Mouse (Mus musculus) midbrain, postnatal 0 days (tissue): ENCODE measurements around the gene Yy1. TPM values are rescaled to one million over a fixed set of nuclear protein-coding genes. Genes with fewer than 3 reads are reported as not detected.

ENCODE experiments used
- ATAC-seq: fragments of 200-750 bp; cut with Nextera tagmentation; 2 replicates; pipeline ENCODE4 v1.8.0; 2017; ENCODE audit warnings: moderate number of reproducible peaks, mild to moderate bottlenecking, moderate TSS enrichment, moderate library complexity; ENCODE audit not compliant: low FRiP score
- DNase-seq: peaks from one replicate; pipeline ENCODE4 v3.0.0-alpha.2; 2015; ENCODE audit warnings: low spot score
- H3K27ac ChIP-seq: fragments of 300-500 bp; sonication (generic); 2 replicates; pipeline ENCODE4 v1.5.1; 2014; ENCODE audit warnings: low read depth, mild to moderate bottlenecking, low read length, mixed read lengths
- H3K27me3 ChIP-seq: fragments of 300-500 bp; sonication (generic); 2 replicates; pipeline ENCODE4 v1.6.1; 2014; ENCODE audit warnings: low read length, control low read depth, mixed read lengths; ENCODE audit not compliant: insufficient read depth
- H3K36me3 ChIP-seq: fragments of 300-500 bp; sonication (generic); 2 replicates; pipeline ENCODE4 v1.6.1; 2014; ENCODE audit warnings: low read length, control low read depth, mixed read lengths; ENCODE audit not compliant: insufficient read depth
- H3K4me1 ChIP-seq: fragments of 300-500 bp; sonication (generic); 2 replicates; pipeline ENCODE4 v1.6.1; 2014; ENCODE audit warnings: mild to moderate bottlenecking, control low read depth, antibody characterized with exemption, low read length, mixed read lengths; ENCODE audit not compliant: insufficient read depth
- H3K4me2 ChIP-seq: fragments of 300-500 bp; sonication (generic); 2 replicates; pipeline ENCODE4 v1.6.1; 2014; ENCODE audit warnings: low read depth, mild to moderate bottlenecking, low read length, mixed read lengths; ENCODE audit not compliant: poor library complexity, severe bottlenecking
- H3K4me3 ChIP-seq: fragments of 300-500 bp; sonication (generic); 2 replicates; pipeline ENCODE4 v1.5.1; 2014; ENCODE audit warnings: low read depth, mild to moderate bottlenecking, low read length, moderate library complexity
- H3K9ac ChIP-seq: fragments of 300-500 bp; sonication (generic); replicated peaks from 2 replicates; pipeline ENCODE4 v1.6.1; 2014; ENCODE audit warnings: mild to moderate bottlenecking, low read length, moderate library complexity, mixed read lengths; ENCODE audit not compliant: poor library complexity, severe bottlenecking
- H3K9me3 ChIP-seq: fragments of 300-500 bp; sonication (generic); 2 replicates; pipeline ENCODE4 v1.6.1; 2016; ENCODE audit warnings: low read length, control low read depth
- CTCF ChIP-seq: IDR thresholded peaks from 2 replicates; pipeline ENCODE4 v1.5.1; 2016; ENCODE audit warnings: antibody characterized with exemption, mild to moderate bottlenecking
- WGBS: fragments of 180-500 bp; shearing (Covaris S2); extraction: QIAGEN DNeasy Blood & Tissue Kit; methylation state at CpG from one replicate; pipeline ENCODE4 v1.1.7; 2014; 5-methylcytosine and 5-hydroxymethylcytosine counted together
- polyA plus RNA-seq: library from polyadenylated mRNA; unstranded; fragments of >200 nt; fragmentation: Nextera tagmentation; extraction: Ambion mirVana; gene quantifications from 2 replicates; pipeline ENCODE4 v1.2.1, GENCODE M21; 2015
- total RNA-seq: library from RNA; depleted of rRNA; stranded (reverse); fragments of >200 nt; gene quantifications from 2 replicates; pipeline ENCODE4 v1.2.3, GENCODE M21; 2014

Yy1 gene
- total and polyA plus RNA-seq, 2 experiments from 2014 or later: 9.2 to 38.3 TPM

- H3K4me3 ChIP-seq: no peak overlapping the region
- H3K4me1 ChIP-seq: 0 out of 2 replicates have a peak, but pooled peaks cover 3% of the 10 kb centered on the region
- 89% methylated on average over 8 of the region's 8 CpGs for WGBS
- ATAC-seq: no peak
- no peak overlapping the region for H3K27ac ChIP-seq
- H3K9me3 ChIP-seq: no peaks in the 10 kb centered on the region
- no peak for TF ChIP-seq CTCF
- DNase-seq: no peak
- H3K27me3 ChIP-seq: no peaks in the 10 kb centered on the region
- H3K36me3 ChIP-seq: no peaks in the 10 kb centered on the region
- no peak overlapping the region for H3K4me2 ChIP-seq
- H3K9ac ChIP-seq: 0 out of 2 replicates have a peak overlapping the region, but pooled peaks have one; percentile 5
Observed at GRCm38 (mm10) chr12:108850886-108851285, 58.1 kb downstream of the Yy1 start.

- no peak for DNase-seq
- Histone ChIP-seq H3K9ac (no peak overlapping the region), H3K36me3 (no peaks in the 10 kb centered on the region), H3K27me3 (no peaks in the 10 kb centered on the region), H3K9me3 (no peaks in the 10 kb centered on the region), H3K4me2 (no peak overlapping the region), H3K4me3 (no peak overlapping the region), H3K27ac (no peak overlapping the region), H3K4me1 (0 out of 2 replicates have a peak, but pooled peaks cover 3% of the 10 kb centered on the region)
- no peak for TF ChIP-seq CTCF
- no peak for ATAC-seq
- 90% methylated on average over 8 of the region's 8 CpGs for WGBS
Observed at GRCm38 (mm10) chr12:108852822-108853221, 60.0 kb downstream of the Yy1 start.

- no peaks in the 10 kb centered on the region for H3K27me3 ChIP-seq
- no peak overlapping the region for H3K9ac ChIP-seq
- 0 out of 2 replicates have a peak, but pooled peaks cover 3% of the 10 kb centered on the region for H3K4me1 ChIP-seq
- no peak for TF ChIP-seq CTCF
- H3K4me3 ChIP-seq: no peak overlapping the region
- DNase-seq (no peak), ATAC-seq (no peak)
- no peaks in the 10 kb centered on the region for H3K9me3 ChIP-seq
- H3K4me2 ChIP-seq: no peak overlapping the region
- WGBS: 91% methylated on average over 10 of the region's 10 CpGs
- 0 out of 2 replicates have a peak, but pooled peaks cover 2% of the 10 kb centered on the region for H3K36me3 ChIP-seq
- H3K27ac ChIP-seq: no peak overlapping the region
Observed at GRCm38 (mm10) chr12:108855081-108855480, 62.3 kb downstream of the Yy1 start.

- no peak for ATAC-seq
- Histone ChIP-seq H3K4me1 (no peaks in the 10 kb centered on the region), H3K27me3 (no peaks in the 10 kb centered on the region), H3K36me3 (peaks cover 11% of the 10 kb centered on the region), H3K9me3 (no peaks in the 10 kb centered on the region), H3K4me3 (no peak overlapping the region), H3K4me2 (no peak overlapping the region), H3K27ac (no peak overlapping the region), H3K9ac (no peak overlapping the region)
- DNase-seq: no peak
- WGBS: 86% methylated on average over 8 of the region's 8 CpGs
- TF ChIP-seq CTCF: no peak
Observed at GRCm38 (mm10) chr12:108856186-108856585, 63.4 kb downstream of the Yy1 start.

- Histone ChIP-seq H3K4me3 (no peak overlapping the region), H3K4me1 (no peaks in the 10 kb centered on the region), H3K27me3 (no peaks in the 10 kb centered on the region), H3K4me2 (no peak overlapping the region), H3K9me3 (no peaks in the 10 kb centered on the region), H3K9ac (no peak overlapping the region), H3K27ac (no peak overlapping the region), H3K36me3 (peaks cover 20% of the 10 kb centered on the region)
- 82% methylated on average over 7 of the region's 7 CpGs for WGBS
- no peak for DNase-seq
- no peak for TF ChIP-seq CTCF
- ATAC-seq: no peak
Observed at GRCm38 (mm10) chr12:108857109-108857508, 64.3 kb downstream of the Yy1 start.

GRCm38 (mm10) chr12:108857589-108858184, 64.9 kb downstream of the Yy1 start:
- no peaks in the 10 kb centered on the region for H3K9me3 ChIP-seq
- H3K4me1 ChIP-seq: no peaks in the 10 kb centered on the region

More at GRCm38 (mm10) chr12:108857589-108858184, 64.9 kb downstream of the Yy1 start:
- ATAC-seq: no peak
- Histone ChIP-seq H3K27ac (no peak overlapping the region), H3K4me2 (no peak overlapping the region), H3K4me3 (no peak overlapping the region), H3K9ac (no peak overlapping the region), H3K27me3 (no peaks in the 10 kb centered on the region), H3K36me3 (peaks cover 26% of the 10 kb centered on the region)
- no peak for TF ChIP-seq CTCF
- no peak for DNase-seq
- 92% methylated on average over 7 of the region's 7 CpGs for WGBS
